Mouse (Mus musculus) midbrain, embryonic 11.5 days (tissue): ENCODE measurements around the gene Fli1. TPM values are rescaled to one million over a fixed set of nuclear protein-coding genes. Genes with fewer than 3 reads are reported as not detected.

Source experiments
- ATAC-seq: fragments of 200-750 bp; cut with Nextera tagmentation; 2 replicates; pipeline ENCODE4 v1.8.0; 2017; ENCODE audit warnings: moderate TSS enrichment, moderate library complexity; ENCODE audit not compliant: low FRiP score
- DNase-seq: peaks from one replicate; pipeline ENCODE4 v3.0.0; 2015; ENCODE audit warnings: low spot score; ENCODE audit errors: missing footprints
- H3K27ac ChIP-seq: fragments of 300-500 bp; sonication (generic); 2 replicates; pipeline ENCODE4 v1.5.1; 2014; ENCODE audit warnings: low read depth, low read length
- H3K27me3 ChIP-seq: fragments of 300-500 bp; sonication (generic); 2 replicates; pipeline ENCODE4 v1.6.1; 2014; ENCODE audit warnings: mild to moderate bottlenecking, low read length, moderate library complexity, mixed read lengths; ENCODE audit not compliant: control insufficient read depth, insufficient read depth
- H3K36me3 ChIP-seq: fragments of 300-500 bp; sonication (generic); 2 replicates; pipeline ENCODE4 v1.6.1; 2014; ENCODE audit warnings: mild to moderate bottlenecking, low read length, moderate library complexity, mixed read lengths; ENCODE audit not compliant: control insufficient read depth, insufficient read depth
- H3K4me1 ChIP-seq: fragments of 300-500 bp; sonication (generic); 2 replicates; pipeline ENCODE4 v1.6.1; 2014; ENCODE audit warnings: low read length; ENCODE audit not compliant: control insufficient read depth, insufficient read depth
- H3K4me2 ChIP-seq: fragments of 300-500 bp; sonication (generic); 2 replicates; pipeline ENCODE4 v1.6.1; 2014; ENCODE audit warnings: mild to moderate bottlenecking, moderate library complexity
- H3K4me3 ChIP-seq: fragments of 300-500 bp; sonication (generic); 2 replicates; pipeline ENCODE4 v1.5.1; 2014; ENCODE audit warnings: low read depth, low read length
- H3K9ac ChIP-seq: fragments of 300-500 bp; sonication (generic); 2 replicates; pipeline ENCODE4 v1.6.1; 2014; ENCODE audit warnings: low read length
- H3K9me3 ChIP-seq: fragments of 300-500 bp; sonication (generic); 2 replicates; pipeline ENCODE4 v1.6.1; 2016; ENCODE audit warnings: low read length; ENCODE audit not compliant: control insufficient read depth
- WGBS: fragments of 180-500 bp; shearing (Covaris S2); extraction: QIAGEN DNeasy Blood & Tissue Kit; methylation state at CpG from one replicate; pipeline ENCODE4 v1.1.7; 2014; 5-methylcytosine and 5-hydroxymethylcytosine counted together
- polyA plus RNA-seq: library from polyadenylated mRNA; unstranded; fragments of >200 nt; fragmentation: Nextera tagmentation; extraction: Ambion mirVana; gene quantifications from 2 replicates; pipeline ENCODE4 v1.2.1, GENCODE M21; 2014

Fli1 gene
- polyA plus RNA-seq: 12.6 and 12.8 TPM in 2 replicates

DNA sequence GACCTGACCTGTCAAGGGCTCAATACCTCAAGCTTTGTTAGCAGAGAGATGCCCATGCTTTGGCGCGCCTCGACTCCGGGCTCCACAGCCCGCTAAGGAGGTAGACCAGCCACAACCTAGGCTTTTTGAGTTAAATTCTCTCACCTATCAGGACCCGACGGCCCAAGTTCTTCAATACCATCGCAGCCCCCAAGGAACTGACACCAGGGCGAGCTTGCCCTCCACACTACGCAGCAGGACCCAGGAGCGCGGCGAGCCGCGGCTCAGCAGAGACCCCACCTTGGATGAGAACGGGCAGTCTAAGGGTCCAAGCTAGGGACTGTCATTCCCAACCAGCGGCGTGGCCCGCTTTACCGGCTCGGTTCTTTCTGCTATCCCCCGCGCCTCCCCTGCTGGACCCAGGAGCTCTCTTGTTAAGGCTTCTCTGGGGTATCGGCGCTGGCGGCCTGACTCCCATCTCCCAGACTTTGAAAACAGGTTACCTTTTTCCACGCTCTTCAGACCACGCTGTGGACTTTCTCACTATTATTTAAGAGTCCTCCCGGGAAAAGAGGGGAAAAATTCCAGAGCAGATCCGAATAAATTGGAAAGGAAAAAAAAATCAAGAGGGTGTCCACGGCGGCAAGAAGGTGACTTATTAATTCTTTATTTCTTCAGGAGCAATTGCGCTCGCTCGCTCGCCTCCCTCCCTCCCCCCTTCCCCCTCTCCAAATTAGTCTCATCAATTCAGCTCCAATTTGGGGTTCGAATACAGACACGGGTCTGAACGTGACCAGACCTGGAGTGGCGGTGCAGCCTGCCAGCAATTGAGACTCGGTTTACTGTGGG, at the start of gene Fli1:
Gene Fli1 (minus strand): TSS at position 650 of the 828 bp plus-strand sequence.
- H3K4me1 ChIP-seq: peaks cover 35% of the 10 kb centered on the region
- DNase-seq: peak; percentile 95
- H3K9me3 ChIP-seq: no peaks in the 10 kb centered on the region
- no peaks in the 10 kb centered on the region for H3K36me3 ChIP-seq
- peaks cover 76% of the 10 kb centered on the region for H3K27me3 ChIP-seq
- peak within 1 kb of the TSS; percentile 58 for H3K4me3 ChIP-seq
- H3K9ac ChIP-seq: no peak within 1 kb of the TSS
- H3K4me2 ChIP-seq: peak within 1 kb of the TSS; percentile 99
- no peak for ATAC-seq
- under 1% methylated on average over 41 of the region's 41 CpGs for whole genome bisulfite sequencing
- no peak within 1 kb of the TSS for H3K27ac ChIP-seq

DNA sequence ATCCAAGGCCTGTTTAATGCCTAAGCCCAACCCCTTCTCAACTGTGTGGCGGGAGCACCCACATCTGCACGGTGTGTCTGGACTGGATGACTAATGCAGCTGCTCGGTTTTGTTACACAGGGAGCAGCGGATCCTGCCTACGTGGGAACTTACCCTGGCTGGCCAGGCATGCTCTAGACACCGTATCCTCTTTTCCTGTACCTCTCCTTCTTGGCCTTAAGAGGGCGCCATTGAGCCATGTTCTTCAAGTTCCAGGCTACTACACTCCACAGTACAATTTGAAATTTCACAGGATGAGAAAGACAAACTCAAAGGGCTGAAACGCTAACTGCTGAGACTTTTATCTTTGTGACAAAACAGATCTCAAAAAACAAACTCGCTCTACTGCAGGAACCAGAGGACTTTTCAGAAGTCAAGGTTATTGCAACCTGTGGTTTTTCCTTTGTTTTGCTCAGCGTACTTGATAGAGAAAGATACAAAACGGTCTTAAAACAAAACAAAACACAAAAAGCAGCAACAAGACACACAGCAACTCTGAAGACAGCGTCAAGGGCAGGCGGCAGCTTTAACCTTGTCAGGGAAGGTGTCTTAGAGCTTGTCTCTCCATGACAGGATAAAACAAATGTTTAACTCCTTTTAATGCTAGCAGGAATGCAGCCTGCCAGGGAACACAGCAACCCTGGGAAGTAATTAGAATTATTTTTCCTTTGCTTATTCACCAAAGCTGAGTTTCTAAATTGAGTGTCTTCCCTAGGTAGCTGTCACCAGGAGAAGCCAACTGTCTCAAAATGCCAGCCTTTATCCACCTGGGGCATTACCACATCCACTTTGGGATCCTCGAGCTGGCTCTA, 49.3 kb upstream of the Fli1 start:
- H3K4me2 ChIP-seq: no peak overlapping the region
- WGBS: 12% methylated on average over 14 of the region's 14 CpGs
- H3K4me1 ChIP-seq: no peaks in the 10 kb centered on the region; the same call in 1 of the 2 replicates
- H3K9me3 ChIP-seq: no peaks in the 10 kb centered on the region
- ATAC-seq (peak; percentile 54), DNase-seq (peak; percentile 92)
- H3K4me3 ChIP-seq: no peak overlapping the region
- no peak overlapping the region for H3K9ac ChIP-seq
- no peak overlapping the region for H3K27ac ChIP-seq
- no peaks in the 10 kb centered on the region for H3K36me3 ChIP-seq
- peaks cover 3% of the 10 kb centered on the region; the same call in 1 of the 2 replicates for H3K27me3 ChIP-seq

DNA sequence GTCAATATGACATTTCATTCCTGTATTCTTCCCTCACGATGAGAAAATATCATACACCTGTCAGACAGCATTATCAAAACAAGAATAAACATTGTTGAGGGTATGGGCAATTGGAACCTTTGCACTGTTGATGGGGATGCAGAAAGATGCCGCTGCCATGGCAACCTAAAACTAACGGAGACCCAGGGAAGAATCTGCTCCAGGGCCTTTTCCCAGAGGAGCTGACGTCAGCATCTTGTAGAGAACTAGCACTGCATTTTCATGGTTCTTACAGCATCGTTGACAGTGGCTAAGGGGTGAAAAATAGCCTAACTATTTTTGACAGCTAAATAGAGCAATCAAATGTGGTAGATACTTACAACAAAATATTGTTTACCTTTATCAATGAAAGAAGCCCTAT, 47.9 kb upstream of the Fli1 start:
- H3K27me3 ChIP-seq: peaks cover 3% of the 10 kb centered on the region; the same call in 1 of the 2 replicates
- no peak overlapping the region for H3K9ac ChIP-seq
- no peaks in the 10 kb centered on the region for H3K36me3 ChIP-seq
- no peak overlapping the region for H3K27ac ChIP-seq
- H3K4me3 ChIP-seq: no peak overlapping the region
- no peaks in the 10 kb centered on the region; the same call in 1 of the 2 replicates for H3K4me1 ChIP-seq
- H3K9me3 ChIP-seq: no peaks in the 10 kb centered on the region
- WGBS: 52% methylated on average over 5 of the region's 5 CpGs
- ATAC-seq (no peak), DNase-seq (no peak)
- H3K4me2 ChIP-seq: no peak overlapping the region

DNA sequence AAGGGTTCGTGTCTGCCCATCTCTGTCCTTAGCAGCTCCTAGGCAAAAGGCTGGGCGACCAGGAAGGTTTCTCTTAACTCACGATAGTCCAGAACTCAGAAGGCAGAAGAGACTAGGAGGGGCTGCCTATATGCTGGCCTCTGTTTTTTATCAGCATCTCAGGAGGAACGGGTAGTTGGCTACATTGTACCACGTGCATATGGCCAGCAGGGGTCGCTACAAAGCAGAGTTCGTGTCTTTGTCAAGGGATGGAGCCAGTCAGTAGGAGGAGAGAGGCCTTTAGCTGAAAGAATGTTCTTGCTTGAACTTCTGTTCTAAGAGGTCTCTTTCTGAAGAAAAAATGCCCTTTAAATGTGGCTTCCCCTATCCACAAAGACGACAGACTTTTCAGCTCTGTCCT, 47.2 kb upstream of the Fli1 start:
- H3K4me1 ChIP-seq: no peaks in the 10 kb centered on the region; the same call in 1 of the 2 replicates
- peaks cover 3% of the 10 kb centered on the region; the same call in 1 of the 2 replicates for H3K27me3 ChIP-seq
- WGBS: 11% methylated on average over 8 of the region's 8 CpGs
- ATAC-seq (peak; percentile 65), DNase-seq (peak; percentile 98)
- H3K27ac ChIP-seq: no peak overlapping the region
- no peak overlapping the region for H3K9ac ChIP-seq
- no peaks in the 10 kb centered on the region for H3K36me3 ChIP-seq
- H3K9me3 ChIP-seq: no peaks in the 10 kb centered on the region
- H3K4me3 ChIP-seq: no peak overlapping the region
- H3K4me2 ChIP-seq: no peak overlapping the region

DNA sequence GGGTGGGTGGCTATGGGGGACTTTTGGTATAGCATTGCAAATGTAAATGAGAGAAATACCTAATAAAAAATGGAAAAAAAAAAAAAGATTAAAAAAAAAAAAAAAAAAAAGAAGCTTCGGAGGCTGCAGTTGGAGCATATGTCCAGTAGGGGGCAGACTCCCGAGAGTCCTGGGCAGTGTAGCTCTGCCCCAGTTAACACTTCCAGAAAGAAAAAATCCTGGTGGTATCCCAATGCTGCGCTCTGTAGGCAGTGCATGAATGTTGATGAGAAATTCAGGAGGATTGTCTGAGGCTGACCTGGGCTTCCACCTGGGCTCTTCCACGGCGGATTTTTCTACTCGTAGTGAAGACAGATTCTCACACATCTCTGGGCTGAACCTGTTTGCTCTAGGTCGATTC, 42.7 kb upstream of the Fli1 start:
- ATAC-seq (peak; percentile 77), DNase-seq (no peak)
- H3K4me2 ChIP-seq: no peak overlapping the region
- 46% methylated on average over 6 of the region's 7 CpGs for WGBS
- no peak overlapping the region for H3K27ac ChIP-seq
- no peaks in the 10 kb centered on the region for H3K27me3 ChIP-seq
- H3K9me3 ChIP-seq: no peaks in the 10 kb centered on the region
- no peak overlapping the region for H3K4me3 ChIP-seq
- no peak overlapping the region for H3K9ac ChIP-seq
- H3K36me3 ChIP-seq: no peaks in the 10 kb centered on the region
- H3K4me1 ChIP-seq: no peaks in the 10 kb centered on the region

DNA sequence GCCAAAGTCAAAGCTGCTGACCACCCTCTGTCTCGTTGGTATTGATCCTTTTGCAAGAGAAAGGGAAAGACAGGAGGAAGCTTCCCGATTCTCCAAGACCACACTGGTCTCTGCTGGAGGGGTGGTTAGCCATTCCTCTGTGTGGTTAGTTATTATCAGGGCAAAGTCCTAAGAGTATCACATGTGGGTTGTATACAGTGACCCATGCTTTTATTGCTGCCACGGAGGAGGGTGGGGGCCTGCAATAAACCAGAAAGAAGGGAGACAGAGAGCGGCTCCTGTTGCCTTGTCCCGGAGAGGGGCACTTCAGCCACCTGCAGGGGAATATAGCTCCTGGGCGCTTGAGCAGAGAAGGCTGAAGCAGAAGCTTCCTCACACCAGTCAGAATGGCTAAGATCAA, 41.2 kb upstream of the Fli1 start:
- 81% methylated on average over 6 of the region's 6 CpGs for WGBS
- Histone ChIP-seq H3K9ac (no peak overlapping the region), H3K27ac (no peak overlapping the region), H3K4me3 (no peak overlapping the region), H3K9me3 (no peaks in the 10 kb centered on the region), H3K4me2 (no peak overlapping the region), H3K27me3 (no peaks in the 10 kb centered on the region), H3K4me1 (no peaks in the 10 kb centered on the region), H3K36me3 (no peaks in the 10 kb centered on the region)
- ATAC-seq (no peak), DNase-seq (no peak)

DNA sequence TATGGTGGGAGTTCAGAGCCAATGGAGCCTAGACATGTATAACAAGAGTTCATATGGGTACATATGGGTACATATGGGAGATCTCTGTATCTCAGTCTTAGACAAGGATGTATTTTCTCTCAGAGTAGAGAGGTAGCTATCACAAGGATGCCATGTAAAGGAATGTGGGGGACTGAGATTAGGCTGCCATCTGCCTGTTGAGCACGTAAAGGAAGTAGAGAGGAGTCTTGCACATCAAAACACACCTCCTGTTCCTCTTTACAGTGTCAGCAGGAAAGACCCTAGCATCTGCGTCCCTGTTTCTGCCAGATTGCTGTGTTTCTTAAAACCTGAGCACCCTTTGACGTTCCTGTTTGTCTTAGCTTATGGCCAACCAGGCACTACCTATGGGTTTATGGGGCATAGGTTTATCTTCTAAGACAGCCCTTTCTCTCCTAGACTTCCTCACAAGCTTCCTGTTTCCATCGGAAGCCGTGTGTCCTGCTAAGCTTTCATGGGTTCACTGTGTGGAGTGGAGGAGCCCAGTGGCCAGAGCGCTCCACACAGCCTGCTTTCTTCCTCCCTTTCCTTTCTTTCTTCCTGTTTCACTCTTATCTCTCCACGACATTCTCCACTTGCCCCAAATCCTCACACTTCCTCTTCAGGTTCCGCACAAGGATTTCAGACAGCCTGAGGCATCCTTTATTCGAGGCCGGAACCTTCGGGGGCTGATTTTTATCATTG, 39.4 kb upstream of the Fli1 start:
- no peak overlapping the region for H3K9ac ChIP-seq
- 82% methylated on average over 11 of the region's 11 CpGs for WGBS
- DNase-seq: no peak
- H3K4me3 ChIP-seq: no peak overlapping the region
- no peak for ATAC-seq
- no peaks in the 10 kb centered on the region for H3K36me3 ChIP-seq
- no peaks in the 10 kb centered on the region for H3K4me1 ChIP-seq
- no peaks in the 10 kb centered on the region for H3K27me3 ChIP-seq
- H3K27ac ChIP-seq: no peak overlapping the region
- H3K4me2 ChIP-seq: no peak overlapping the region
- no peaks in the 10 kb centered on the region for H3K9me3 ChIP-seq

DNA sequence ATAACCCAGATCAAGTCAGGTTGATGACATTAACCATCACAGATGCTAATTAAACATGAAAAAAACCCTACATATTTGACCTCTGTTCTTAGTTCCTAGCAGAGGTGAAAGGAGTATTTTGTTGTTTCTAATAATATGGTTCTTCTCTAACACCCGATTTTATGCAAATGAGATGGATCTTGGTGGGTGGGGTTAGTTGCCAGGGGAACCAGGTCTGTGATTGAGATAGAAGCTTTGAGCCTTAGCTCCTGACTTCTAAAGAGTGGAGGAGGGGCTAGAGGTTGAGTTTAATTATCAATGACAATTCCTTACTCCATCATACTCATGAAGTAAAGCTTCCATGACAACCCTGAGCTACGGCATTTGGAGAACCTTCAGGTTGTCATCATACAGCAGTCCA, 35.8 kb upstream of the Fli1 start:
- Histone ChIP-seq H3K9ac (no peak overlapping the region), H3K4me2 (no peak overlapping the region), H3K36me3 (no peaks in the 10 kb centered on the region), H3K4me3 (no peak overlapping the region), H3K27ac (no peak overlapping the region), H3K27me3 (no peaks in the 10 kb centered on the region), H3K9me3 (no peaks in the 10 kb centered on the region), H3K4me1 (no peaks in the 10 kb centered on the region)
- DNase-seq: no peak
- 73% methylated on average over 2 of the region's 2 CpGs for WGBS
- no peak for ATAC-seq
